Mouse (Mus musculus) CH12.LX (cell line): Measurements from ENCODE around the gene Mrln. TPM values are rescaled to one million over a fixed set of nuclear protein-coding genes. Genes with fewer than 3 reads are reported as not detected.

Source experiments
- DNase-seq: peaks from one replicate; pipeline ENCODE4 v3.0.0-alpha.2; 2013; ENCODE audit errors: extremely low read depth
- H3K27ac ChIP-seq: 2 replicates; pipeline ENCODE4 v1.5.1; 2012; ENCODE audit warnings: low read depth, mild to moderate bottlenecking, control low read depth, moderate library complexity; ENCODE audit not compliant: insufficient read depth
- H3K27me3 ChIP-seq: replicated peaks from 2 replicates; pipeline ENCODE3; 2012; ENCODE audit warnings: inconsistent platforms
- H3K36me3 ChIP-seq, 2 experiments: replicated peaks in 1 of 2; 2 replicates each; pipeline versions ENCODE3 to v1.6.1; 2012; ENCODE audit warnings: inconsistent platforms in 1 of 2, low read length in 1 of 2, mild to moderate bottlenecking in 1 of 2, mixed read lengths in 1 of 2, moderate library complexity in 1 of 2; ENCODE audit not compliant: control insufficient read depth in 1 of 2, insufficient read depth in 1 of 2
- H3K4me1 ChIP-seq, 2 experiments: 2 replicates each; pipeline ENCODE4 v1.6.1; 2012; ENCODE audit warnings: inconsistent platforms in 1 of 2, moderate library complexity in 1 of 2; ENCODE audit not compliant: insufficient read depth in 2 of 2, control insufficient read depth in 1 of 2
- H3K4me2 ChIP-seq: 2 replicates; pipeline ENCODE4 v1.6.1; 2012; ENCODE audit warnings: low read depth, mild to moderate bottlenecking, control low read depth; ENCODE audit not compliant: poor library complexity, insufficient read depth, severe bottlenecking
- H3K4me3 ChIP-seq, 3 experiments: fragments of 150-350 bp in 1 of 3; sonication (generic) in 1 of 3; replicated peaks in 1 of 3; 2 replicates each; pipeline versions ENCODE3 to v1.5.1; 2011 to 2012; ENCODE audit warnings: low read depth in 2 of 3, low read length in 2 of 3, mild to moderate bottlenecking in 2 of 3, moderate library complexity in 2 of 3, control low read depth in 1 of 3, improper control_type of control experiment in 1 of 3, inconsistent platforms in 1 of 3, mixed read lengths in 1 of 3; ENCODE audit not compliant: poor library complexity in 1 of 3
- H3K79me2 ChIP-seq: replicated peaks from 2 replicates; pipeline ENCODE4 v1.6.1; 2012; ENCODE audit warnings: mild to moderate bottlenecking, moderate library complexity; ENCODE audit not compliant: control insufficient read depth, poor library complexity, insufficient read depth, severe bottlenecking; ENCODE audit errors: extremely low read depth
- H3K9ac ChIP-seq: 2 replicates; pipeline ENCODE4 v1.6.1; 2012; ENCODE audit warnings: low read depth, mild to moderate bottlenecking, control low read depth, moderate library complexity; ENCODE audit not compliant: insufficient read depth
- H3K9me3 ChIP-seq: replicated peaks from 2 replicates; pipeline ENCODE3; 2012; ENCODE audit warnings: low read length, inconsistent platforms, mixed read lengths
- CHD1 ChIP-seq: IDR thresholded peaks from 2 replicates; pipeline ENCODE4 v1.6.1; 2012; ENCODE audit warnings: low read depth, low read length, improper control_type of control experiment, inconsistent platforms
- CHD2 ChIP-seq: IDR thresholded peaks from 2 replicates; pipeline ENCODE4 v1.6.1; 2011; ENCODE audit warnings: low read length, improper control_type of control experiment
- CTCF ChIP-seq, 2 experiments: IDR thresholded peaks in 1 of 2; conservative IDR thresholded peaks in 1 of 2; 2 replicates each; pipeline ENCODE4 v1.5.1; 2011 to 2012; ENCODE audit warnings: low read depth in 2 of 2, low read length in 2 of 2, improper control_type of control experiment in 1 of 2, inconsistent platforms in 1 of 2, mild to moderate bottlenecking in 1 of 2, moderate library complexity in 1 of 2
- E2F4 ChIP-seq: IDR thresholded peaks from 2 replicates; pipeline ENCODE4 v1.6.1; 2011; ENCODE audit warnings: low read depth, low read length, improper control_type of control experiment; ENCODE audit not compliant: insufficient replicate concordance
- ELF1 ChIP-seq: IDR thresholded peaks from 2 replicates; pipeline ENCODE4 v1.6.1; 2014; ENCODE audit warnings: low read depth, mild to moderate bottlenecking, inconsistent platforms, low read length, improper control_type of control experiment
- EP300 ChIP-seq: IDR thresholded peaks from 2 replicates; pipeline ENCODE4 v1.6.1; 2011; ENCODE audit warnings: low read length, improper control_type of control experiment
- ETS1 ChIP-seq: conservative IDR thresholded peaks from 2 replicates; pipeline ENCODE4 v1.6.1; 2012; ENCODE audit warnings: low read depth, mild to moderate bottlenecking, inconsistent platforms, low read length, improper control_type of control experiment, moderate library complexity
- GABPA ChIP-seq: IDR thresholded peaks from 2 replicates; pipeline ENCODE4 v1.6.1; 2012; ENCODE audit warnings: low read depth, low read length, improper control_type of control experiment, inconsistent platforms; ENCODE audit not compliant: insufficient replicate concordance
- HCFC1 ChIP-seq: IDR thresholded peaks from 2 replicates; pipeline ENCODE4 v1.6.1; 2012; ENCODE audit warnings: low read depth, mild to moderate bottlenecking, inconsistent platforms, low read length, improper control_type of control experiment
- JUN ChIP-seq: IDR thresholded peaks from 2 replicates; pipeline ENCODE4 v1.6.1; 2011; ENCODE audit warnings: low read depth, mild to moderate bottlenecking, low read length, improper control_type of control experiment, moderate library complexity; ENCODE audit not compliant: insufficient read depth
- JUND ChIP-seq: conservative IDR thresholded peaks from 2 replicates; pipeline ENCODE4 v1.6.1; 2011; ENCODE audit warnings: low read depth, low read length, improper control_type of control experiment
- MAZ ChIP-seq: IDR thresholded peaks from 2 replicates; pipeline ENCODE4 v1.6.1; 2012; ENCODE audit warnings: low read depth, mild to moderate bottlenecking, inconsistent platforms, low read length, improper control_type of control experiment, moderate library complexity
- MEF2A ChIP-seq: IDR thresholded peaks from 2 replicates; pipeline ENCODE4 v1.6.1; 2014; ENCODE audit warnings: low read depth, mild to moderate bottlenecking, inconsistent platforms, low read length, improper control_type of control experiment, borderline replicate concordance
- MXI1 ChIP-seq: IDR thresholded peaks from 2 replicates; pipeline ENCODE4 v1.6.1; 2011; ENCODE audit warnings: mild to moderate bottlenecking, low read depth, low read length, improper control_type of control experiment
- MYC ChIP-seq: IDR thresholded peaks from 2 replicates; pipeline ENCODE4 v1.6.1; 2011; ENCODE audit warnings: low read depth, mild to moderate bottlenecking, improper control_type of control experiment, low read length
- NRF1 ChIP-seq: IDR thresholded peaks from 2 replicates; pipeline ENCODE4 v1.6.1; 2014; ENCODE audit warnings: low read depth, mild to moderate bottlenecking, inconsistent platforms, low read length, improper control_type of control experiment, moderate library complexity
- PAX5 ChIP-seq: IDR thresholded peaks from 2 replicates; pipeline ENCODE4 v1.6.1; 2012; ENCODE audit warnings: low read length, inconsistent platforms, mixed read lengths
- POLR2A ChIP-seq: IDR thresholded peaks from 2 replicates; pipeline ENCODE4 v1.6.1; 2011; ENCODE audit warnings: low read depth, mild to moderate bottlenecking, improper control_type of control experiment, low read length
- RAD21 ChIP-seq: IDR thresholded peaks from 2 replicates; pipeline ENCODE4 v1.6.1; 2011; ENCODE audit warnings: low read depth, mild to moderate bottlenecking, low read length, improper control_type of control experiment, moderate library complexity
- RCOR1 ChIP-seq: conservative IDR thresholded peaks from 2 replicates; pipeline ENCODE4 v1.6.1; 2012; ENCODE audit warnings: low read depth, mild to moderate bottlenecking, inconsistent platforms, low read length, improper control_type of control experiment
- TBP ChIP-seq: conservative IDR thresholded peaks from 2 replicates; pipeline ENCODE4 v1.6.1; 2011; ENCODE audit warnings: low read depth, low read length, improper control_type of control experiment
- USF1 ChIP-seq: IDR thresholded peaks from 2 replicates; pipeline ENCODE4 v1.6.1; 2014; ENCODE audit warnings: low read depth, mild to moderate bottlenecking, inconsistent platforms, low read length, improper control_type of control experiment
- USF2 ChIP-seq: conservative IDR thresholded peaks from 2 replicates; pipeline ENCODE4 v1.6.1; 2011; ENCODE audit warnings: low read depth, low read length, improper control_type of control experiment
- ZMIZ1 ChIP-seq: IDR thresholded peaks from 2 replicates; pipeline ENCODE4 v1.6.1; 2012; ENCODE audit warnings: low read depth, mild to moderate bottlenecking, inconsistent platforms, low read length, improper control_type of control experiment
- ZNF384 ChIP-seq: IDR thresholded peaks from 2 replicates; pipeline ENCODE4 v1.6.1; 2012; ENCODE audit warnings: low read depth, low read length, improper control_type of control experiment, inconsistent platforms
- dilution Hi-C: fragments of 300-500 bp; cut with MboI; formaldehyde crosslinking; loops from 2 replicates; pipeline ENCODE4 v1.14.3; 2020; ENCODE audit warnings: low sequenced_read_pairs; ENCODE audit not compliant: extremely low pct_unique_long_range_greater_than_20kb, extremely low pct_ligation_motif_present
- in situ Hi-C: fragments of 300-500 bp; cut with MboI; formaldehyde crosslinking; loops from 3 replicates; pipeline ENCODE4 v1.14.3; 2019; ENCODE audit warnings: low sequenced_read_pairs, low pct_ligation_motif_present, low pct_unique_long_range_greater_than_20kb, mixed read lengths
- polyA plus RNA-seq: library from polyadenylated mRNA; unstranded; fragments of >175 nt; gene quantifications from 2 replicates; pipeline ENCODE4 v1.2.1, GENCODE M21; 2012; ENCODE audit warnings: low read depth; ENCODE audit not compliant: insufficient read length
- total RNA-seq, 2 experiments: library from RNA; depleted of rRNA; stranded (reverse); fragments of 300-350 nt in 1 of 2; fragments of >200 nt in 1 of 2; gene quantifications; 2 replicates each; pipeline ENCODE4 v1.2.3; 2012 to 2014

Gene Mrln
- total and polyA plus RNA-seq, 3 experiments = not detected

DNA sequence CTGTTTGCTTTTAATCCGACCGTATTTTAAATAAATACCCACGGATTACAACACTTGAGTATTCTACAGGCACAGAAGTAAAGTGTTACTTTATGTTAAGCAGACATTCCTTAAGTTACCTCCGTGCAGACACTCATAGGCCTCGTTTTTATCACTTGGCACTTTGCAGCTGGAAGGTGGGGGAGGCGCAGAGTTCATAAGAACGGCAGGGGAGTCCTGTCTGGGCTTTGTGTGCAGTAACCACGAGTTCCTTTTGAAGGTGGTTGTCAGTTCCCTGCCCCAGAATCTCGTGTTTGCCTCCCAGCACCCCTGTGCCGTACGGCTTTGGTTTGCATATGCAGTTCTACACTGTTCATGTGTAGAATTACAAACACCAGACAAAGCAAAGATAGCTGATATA, 36.8 kb upstream of the Mrln start:
- Histone ChIP-seq H3K27ac (no peak overlapping the region), H3K4me2 (no peak overlapping the region), H3K27me3 (no peaks in the 10 kb centered on the region), H3K36me3 (peaks cover 67 to 93% of the 10 kb centered on the region in 2 experiments), H3K9me3 (no peaks in the 10 kb centered on the region), H3K4me1 (peaks cover 0 to 13% of the 10 kb centered on the region in 2 experiments; a peak in 2 of 4 replicates), H3K9ac (no peak overlapping the region), H3K79me2 (no peaks in the 10 kb centered on the region), H3K4me3 (no peak overlapping the region)
- no peak for DNase-seq
- dilution Hi-C loops = no loop called here
- in situ Hi-C loops = no loop called here
- TF ChIP-seq JUN (no peak), CHD1 (no peak), ZMIZ1 (no peak), EP300 (no peak), ZNF384 (no peak), USF2 (no peak), E2F4 (no peak), RCOR1 (no peak), ETS1 (no peak), MXI1 (no peak), HCFC1 (no peak), CHD2 (no peak), POLR2A (no peak), RAD21 (no peak), MAZ (no peak), ELF1 (no peak), MYC (no peak), PAX5 (no peak)

DNA sequence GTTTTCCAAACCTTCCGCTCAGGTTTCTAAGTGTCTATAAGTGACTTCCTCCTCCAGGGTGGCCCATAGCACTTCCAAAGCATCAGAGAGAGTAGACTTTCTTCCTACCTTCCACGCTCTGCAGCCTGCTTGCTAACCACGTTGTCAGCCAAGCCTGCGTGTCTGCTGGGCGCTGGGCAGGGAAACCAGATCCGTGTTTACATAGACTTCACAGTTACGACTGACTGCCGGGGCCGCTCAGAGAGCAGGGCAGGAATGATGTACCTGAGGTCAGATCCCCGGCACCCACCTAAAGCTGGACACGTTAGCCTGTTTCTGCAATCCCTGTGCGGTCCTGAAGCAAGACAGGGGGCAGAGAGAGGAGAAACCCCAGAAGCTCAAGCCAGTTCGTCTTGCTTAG, 36.1 kb upstream of the Mrln start:
- H3K27ac ChIP-seq = no peak overlapping the region
- in situ Hi-C loops = no loop called here
- no peak overlapping the region for H3K4me2 ChIP-seq
- dilution Hi-C loops = no loop called here
- peaks cover 69 to 94% of the 10 kb centered on the region in 2 experiments for H3K36me3 ChIP-seq
- H3K9me3 ChIP-seq = no peaks in the 10 kb centered on the region
- H3K9ac ChIP-seq = no peak overlapping the region
- peaks cover 0 to 6% of the 10 kb centered on the region in 2 experiments; a peak in 1 of 4 replicates for H3K4me1 ChIP-seq
- H3K79me2 ChIP-seq = no peaks in the 10 kb centered on the region
- TF ChIP-seq USF2 (no peak), MAZ (no peak), NRF1 (no peak), ELF1 (no peak), ZMIZ1 (no peak), E2F4 (no peak), JUN (no peak), GABPA (no peak), RCOR1 (no peak), HCFC1 (no peak), MYC (no peak), TBP (no peak), JUND (no peak), CTCF (conservative IDR thresholded peaks at IDR 0.05 in 1 of 2, IDR thresholded peaks at IDR 0.05 in 1 of 2; ENCODE audit: low read depth in 2 of 2, low read length in 2 of 2) (no peak), USF1 (no peak), MEF2A (no peak)
- no peak for DNase-seq
- no peaks in the 10 kb centered on the region for H3K27me3 ChIP-seq
- no peak overlapping the region for H3K4me3 ChIP-seq
